Mouse (Mus musculus): ENCODE measurements around the gene Irf7.

GRCm38 (mm10) chr7:141282756-141283155 lies 16.5 kb upstream of the Irf7 start:
- TF ChIP-seq MAX (IDR thresholded peaks at IDR 0.05; ENCODE audit: low read length) (no peak), GABPA (IDR thresholded peaks at IDR 0.05; ENCODE audit: insufficient replicate concordance, low read depth, low read length) (no peak)
